Mouse (Mus musculus) heart, adult 11 months (tissue): ENCODE data around the gene 9130213A22Rik.

Experiments used
- DNase-seq: peaks from one replicate; pipeline ENCODE4 v3.0.0; 2022

9130213A22Rik gene

GRCm38 (mm10) chr11:69091566-69092385 is 30.6 kb downstream of the 9130213A22Rik start:
- DNase-seq = peak; percentile 95

- DNase-seq = peak; percentile 91
Measured at GRCm38 (mm10) chr11:69090367-69090766, 32.0 kb downstream of the 9130213A22Rik start.

DNA sequence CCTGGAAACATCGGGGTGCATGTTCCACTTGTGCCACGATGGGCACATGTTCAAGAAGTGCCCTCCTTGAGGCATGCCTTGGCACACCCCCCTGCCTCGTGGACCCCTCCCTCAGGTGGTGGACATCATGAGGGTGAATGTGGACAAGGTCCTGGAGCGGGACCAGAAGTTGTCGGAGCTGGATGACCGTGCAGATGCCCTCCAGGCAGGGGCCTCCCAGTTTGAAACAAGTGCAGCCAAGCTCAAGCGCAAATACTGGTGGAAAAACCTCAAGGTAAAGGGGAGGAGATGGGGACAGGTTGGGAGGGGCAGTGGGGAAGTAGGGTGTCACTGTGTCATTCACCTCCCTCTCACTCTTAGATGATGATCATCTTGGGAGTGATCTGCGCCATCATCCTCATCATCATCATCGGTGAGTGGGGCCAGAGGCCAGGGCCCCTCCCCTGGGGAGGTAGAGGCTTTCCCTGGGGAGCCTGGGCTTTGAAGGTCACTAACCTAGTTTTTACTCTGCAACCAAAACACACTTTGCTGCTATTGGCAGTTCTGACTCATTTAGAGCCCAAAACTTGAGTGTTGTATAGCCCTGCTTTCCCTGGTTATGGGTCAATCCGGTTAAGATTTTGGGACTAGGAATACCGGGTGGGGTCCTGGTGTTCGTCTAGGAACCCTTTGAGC is 32.6 kb downstream of the 9130213A22Rik start:
- DNase-seq = no peak

GRCm38 (mm10) chr11:69088856-69089615 is 33.4 kb downstream of the 9130213A22Rik start:
- peak; percentile 95 for DNase-seq

GRCm38 (mm10) chr11:69088103-69088855 is 34.1 kb downstream of the 9130213A22Rik start, which contains the start of gene Vamp2:
Gene Vamp2 (plus strand): TSS chr11:69088490.
- DNase-seq = peak; percentile 99

DNA sequence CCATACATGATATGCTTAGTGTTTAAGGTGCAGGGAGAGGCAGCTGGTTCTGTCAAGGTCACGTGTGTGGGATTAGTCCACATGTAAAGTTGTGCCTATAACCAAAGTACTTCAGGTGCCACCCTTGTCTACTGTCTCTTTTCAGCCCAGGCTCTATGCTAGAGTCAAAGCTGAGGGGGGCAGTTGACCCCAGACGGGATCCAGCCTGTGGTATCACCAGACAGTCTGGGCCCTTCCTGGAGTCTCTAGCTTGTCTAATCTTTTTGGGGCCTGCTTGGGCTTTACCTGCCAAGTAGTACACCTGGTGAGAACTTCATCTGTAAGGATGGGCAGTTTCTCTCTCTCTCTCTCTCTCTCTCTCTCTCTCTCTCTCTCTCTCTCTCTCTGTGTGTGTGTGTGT is 34.8 kb downstream of the 9130213A22Rik start:
- peak; percentile 89 for DNase-seq

- peak; percentile 96 for DNase-seq
Measured at GRCm38 (mm10) chr11:69087082-69087481, 35.3 kb downstream of the 9130213A22Rik start.

DNA sequence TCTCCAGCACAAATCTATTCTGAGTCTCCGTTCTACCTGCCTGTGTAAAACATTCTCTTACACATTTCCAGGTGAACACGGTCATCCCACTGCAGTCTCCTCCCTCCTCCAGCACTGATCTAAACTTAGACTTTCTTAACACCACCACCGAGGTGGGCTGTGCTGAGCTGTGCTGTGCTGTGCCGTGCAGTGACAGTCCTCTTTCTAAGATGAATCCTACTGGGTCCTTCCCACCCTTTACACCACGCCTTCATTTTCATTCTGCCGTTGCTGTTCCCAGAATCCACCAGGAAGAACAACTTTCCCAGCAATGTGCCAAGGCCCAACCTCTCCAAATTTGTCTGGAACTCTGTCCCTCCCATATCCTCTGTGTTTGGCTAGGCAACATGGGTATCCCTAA is 36.0 kb downstream of the 9130213A22Rik start:
- peak; percentile 90 for DNase-seq

DNA sequence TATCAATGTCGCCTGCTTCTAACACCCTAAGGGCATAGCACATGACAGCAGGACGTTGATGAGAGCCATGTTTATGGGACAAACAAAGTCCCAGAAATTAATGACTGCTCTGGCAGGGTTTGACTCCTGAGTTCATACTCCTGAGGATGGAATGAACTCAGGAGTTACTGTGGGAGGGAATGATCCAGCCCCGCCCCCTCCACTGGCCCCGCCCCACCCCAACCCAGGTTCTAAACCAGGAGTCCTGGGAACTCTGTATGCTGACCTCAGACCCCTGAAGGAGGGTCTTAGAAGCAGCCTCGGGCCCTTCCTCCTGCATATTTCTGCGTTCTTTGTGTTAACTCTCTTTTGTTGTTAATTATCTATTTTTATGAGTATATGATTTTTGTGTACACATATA is 36.8 kb downstream of the 9130213A22Rik start:
- no peak for DNase-seq

GRCm38 (mm10) chr11:69081613-69082012 is 40.8 kb downstream of the 9130213A22Rik start:
- DNase-seq = peak; percentile 83

DNA sequence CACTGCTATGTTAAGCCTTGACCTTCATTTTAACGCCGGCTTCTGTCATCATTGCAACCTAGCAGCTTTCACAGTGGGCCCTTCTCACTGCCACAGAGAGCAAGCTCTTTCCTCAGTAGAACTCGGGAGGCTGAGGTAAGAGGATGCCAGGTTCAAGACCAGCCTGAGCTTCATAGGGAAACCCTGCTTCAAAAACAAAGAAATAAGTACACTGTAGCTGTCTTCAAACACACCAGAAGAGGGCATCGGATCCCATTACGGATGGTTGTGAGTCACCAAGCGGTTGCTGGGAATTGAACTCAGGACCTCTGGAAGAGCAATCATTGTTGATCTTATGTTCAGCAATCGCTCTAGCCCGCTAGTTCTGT is 41.5 kb downstream of the 9130213A22Rik start:
- DNase-seq = no peak

DNA sequence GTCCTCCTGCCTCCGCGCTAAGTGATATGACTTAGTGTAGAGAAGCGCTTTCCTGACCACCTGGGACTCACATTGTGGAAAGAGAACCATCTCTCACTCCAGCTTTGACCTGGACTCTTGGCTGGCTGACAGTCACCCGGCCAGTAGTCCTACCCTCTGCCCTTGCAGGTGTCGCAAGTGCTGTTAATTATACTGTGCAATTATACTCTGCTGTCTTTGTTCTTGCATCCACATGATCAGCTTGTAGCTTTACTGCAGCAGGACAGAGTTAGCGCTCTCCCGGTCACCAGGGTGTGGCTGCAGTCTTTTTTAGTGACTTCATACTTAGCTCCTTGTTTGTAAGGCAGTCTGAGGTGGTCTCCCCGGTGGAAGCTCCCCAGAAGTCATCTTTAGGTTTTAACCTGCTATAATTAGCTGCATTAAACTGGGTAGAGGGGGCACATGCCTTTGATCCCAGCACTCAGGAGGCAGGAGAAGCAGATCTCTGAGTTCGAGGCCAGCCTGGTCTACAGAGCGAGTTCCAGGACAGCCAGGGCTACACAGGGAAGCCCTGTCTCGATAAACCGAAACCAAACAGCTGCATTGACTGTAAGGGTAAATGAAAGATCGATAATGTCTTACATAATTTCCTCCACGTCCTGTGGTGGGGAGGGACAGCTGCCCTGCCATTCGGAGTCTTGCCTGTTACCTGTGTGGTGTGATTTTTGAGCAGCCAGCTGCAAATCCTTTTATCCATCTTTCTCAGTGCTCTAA is 42.1 kb downstream of the 9130213A22Rik start:
- DNase-seq = peak; percentile 83

DNA sequence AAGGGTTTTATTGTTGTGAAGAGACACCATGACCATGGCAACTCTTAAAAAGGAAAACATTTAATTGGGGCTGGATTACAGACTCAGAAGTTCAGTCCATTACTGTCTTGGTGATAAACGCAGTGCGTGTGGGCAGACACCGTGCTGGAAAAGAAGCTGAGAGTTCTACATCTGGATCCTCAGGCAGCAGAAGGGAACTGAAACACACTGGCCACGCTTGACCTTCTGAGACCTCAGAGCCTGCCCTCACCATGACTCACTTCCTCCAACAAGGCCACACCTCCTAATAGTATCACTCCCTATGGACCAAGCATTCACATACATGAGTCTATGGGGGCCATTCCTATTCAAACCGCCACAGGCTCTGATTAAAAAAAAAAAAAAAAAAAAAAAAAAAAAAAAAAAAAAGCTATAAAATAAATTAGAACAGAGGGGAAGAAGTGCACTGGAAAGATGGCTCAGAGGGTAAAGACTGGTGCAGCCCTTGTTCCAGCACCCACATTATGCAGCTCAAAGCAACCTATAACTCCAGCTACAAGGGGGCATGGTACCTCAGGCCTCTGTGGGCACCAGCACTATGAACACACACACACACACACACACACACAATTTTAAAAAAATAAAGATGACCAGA is 43.5 kb downstream of the 9130213A22Rik start:
- DNase-seq = peak; percentile 97

GRCm38 (mm10) chr11:69078041-69078440 is 44.3 kb downstream of the 9130213A22Rik start:
- peak; percentile 84 for DNase-seq

- DNase-seq = no peak
Measured at GRCm38 (mm10) chr11:69077316-69077715, 45.1 kb downstream of the 9130213A22Rik start.

GRCm38 (mm10) chr11:69076572-69076971 is 45.8 kb downstream of the 9130213A22Rik start:
- DNase-seq = peak; percentile 85

- peak; percentile 86 for DNase-seq
Measured at GRCm38 (mm10) chr11:69075764-69076479, 46.5 kb downstream of the 9130213A22Rik start.

GRCm38 (mm10) chr11:69074776-69075069 is 47.7 kb downstream of the 9130213A22Rik start:
- DNase-seq = no peak

DNA sequence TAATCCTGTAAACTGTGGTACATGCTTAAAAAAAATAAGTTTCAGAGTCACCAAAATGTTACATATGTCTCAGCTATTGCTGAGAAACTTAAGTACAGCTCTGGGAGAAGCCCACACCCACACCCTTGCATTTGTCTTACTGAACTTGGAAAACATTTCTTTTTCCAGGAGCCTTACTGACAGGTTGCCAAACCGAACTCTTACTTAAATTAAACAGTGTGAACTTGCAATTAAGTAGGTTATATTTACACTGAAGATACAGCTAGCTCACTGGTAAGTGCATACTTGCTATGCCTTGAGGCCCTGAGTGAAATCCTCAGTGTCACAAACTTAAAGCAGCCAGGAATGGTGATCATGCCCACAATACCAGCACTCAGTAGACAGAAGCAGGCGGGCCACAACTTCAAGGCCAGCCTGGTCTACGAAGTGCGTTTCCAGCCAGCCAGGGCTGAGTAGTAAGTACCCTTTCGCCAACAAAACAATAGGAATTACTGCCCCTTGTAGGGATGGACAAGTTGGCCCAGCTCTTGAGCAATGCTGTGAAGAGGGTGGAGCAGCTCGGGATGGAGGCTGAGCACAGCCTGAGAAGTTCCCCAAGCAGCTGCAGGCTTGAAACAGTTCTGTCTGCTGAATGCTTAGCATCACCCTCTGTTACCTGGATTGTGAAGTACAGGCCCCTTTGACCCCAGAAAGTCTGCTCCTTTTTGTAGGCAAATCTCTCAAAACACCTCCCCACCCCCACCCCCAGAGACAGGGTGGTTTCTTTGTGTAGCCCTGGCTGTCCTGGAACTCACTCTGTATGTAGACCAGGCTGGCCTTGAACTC is 48.2 kb downstream of the 9130213A22Rik start:
- DNase-seq = peak; percentile 91
